Mouse (Mus musculus): Measurements from ENCODE around the gene Gm28038.

Gene Gm28038

DNA sequence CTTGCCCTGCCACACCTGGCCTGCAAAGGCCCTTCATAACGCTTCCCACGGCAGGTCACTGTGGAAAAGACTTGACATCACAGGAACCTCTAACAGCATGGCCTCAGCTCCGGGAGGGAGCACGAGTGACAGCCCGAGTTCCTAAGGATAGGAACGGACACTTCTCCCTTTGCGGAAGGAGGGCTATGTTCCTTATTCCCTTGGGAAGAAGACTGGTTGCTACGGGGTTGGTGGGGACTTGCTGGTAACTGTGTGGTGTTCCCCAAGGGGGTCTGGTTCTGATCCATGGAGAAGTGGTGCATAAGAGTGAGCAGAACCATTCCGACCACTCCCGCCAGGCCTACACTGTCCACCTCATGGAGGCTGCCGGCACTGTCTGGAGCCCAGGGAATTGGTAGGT, at the start of gene Gm28038:
TSS of gene Gm28038 (plus strand) at position 301 of the 400 bp plus-strand sequence.
- DNase-seq (ENCODE audit: low read depth, low spot score) = no peak

DNA sequence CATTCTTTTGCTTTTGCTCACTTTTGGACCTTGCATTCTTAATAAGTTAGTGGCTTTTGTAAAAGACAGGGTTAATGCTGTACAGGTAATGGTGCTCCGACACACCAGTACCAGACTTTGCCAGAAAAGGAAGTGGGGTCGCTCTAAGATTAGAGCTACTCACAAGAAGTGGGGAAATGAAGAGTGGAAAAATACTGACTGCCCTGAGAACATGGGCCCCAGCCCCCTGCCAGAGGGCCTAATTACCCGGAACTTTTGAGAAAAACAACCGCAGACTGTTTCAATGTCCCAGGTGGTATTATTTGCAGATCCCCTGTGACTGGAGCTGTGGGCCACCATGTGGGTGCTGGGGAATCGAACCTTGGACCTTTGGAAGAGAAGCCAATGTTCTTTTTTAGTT, 45.2 kb upstream of the Gm28038 start:
- peak; percentile 51 for DNase-seq (ENCODE audit: low read depth, low spot score)

DNA sequence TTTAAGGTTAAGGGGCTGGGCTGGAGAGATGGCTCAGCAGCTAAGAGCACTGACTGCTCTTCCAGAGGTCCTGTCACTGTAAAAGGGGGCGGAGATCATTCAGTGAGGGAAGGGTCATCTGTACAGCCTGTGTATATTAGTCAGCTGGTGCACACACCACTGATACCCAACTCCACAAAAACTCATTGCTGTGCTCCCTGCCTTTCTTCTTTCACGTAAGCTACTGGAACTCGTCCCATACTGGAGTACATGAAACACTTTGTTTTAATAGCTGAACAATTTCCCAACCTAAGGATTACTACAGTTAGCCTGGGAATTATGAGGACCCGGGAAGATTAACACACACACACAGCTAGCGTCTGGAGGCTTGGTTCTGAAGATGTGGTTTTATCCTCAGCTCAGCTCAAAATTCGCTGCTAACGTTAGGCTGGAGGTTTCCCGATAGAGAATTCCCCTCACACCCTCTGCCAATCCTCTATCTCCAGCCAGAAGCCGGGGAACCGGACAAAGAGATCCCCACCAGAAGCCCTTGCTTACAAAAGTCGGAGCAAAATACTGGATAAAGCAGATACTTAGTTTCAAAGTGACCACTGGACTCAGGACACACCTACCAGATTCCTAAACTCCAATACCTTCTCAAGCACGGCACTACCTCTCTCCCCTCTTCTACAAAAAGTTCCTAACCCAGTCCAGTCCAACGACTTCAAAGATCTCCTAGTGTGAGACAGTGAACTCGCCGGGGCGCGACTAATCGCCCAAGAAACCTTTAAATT, 44.2 kb upstream of the Gm28038 start:
- DNase-seq (ENCODE audit: low read depth, low spot score) = no peak

DNA sequence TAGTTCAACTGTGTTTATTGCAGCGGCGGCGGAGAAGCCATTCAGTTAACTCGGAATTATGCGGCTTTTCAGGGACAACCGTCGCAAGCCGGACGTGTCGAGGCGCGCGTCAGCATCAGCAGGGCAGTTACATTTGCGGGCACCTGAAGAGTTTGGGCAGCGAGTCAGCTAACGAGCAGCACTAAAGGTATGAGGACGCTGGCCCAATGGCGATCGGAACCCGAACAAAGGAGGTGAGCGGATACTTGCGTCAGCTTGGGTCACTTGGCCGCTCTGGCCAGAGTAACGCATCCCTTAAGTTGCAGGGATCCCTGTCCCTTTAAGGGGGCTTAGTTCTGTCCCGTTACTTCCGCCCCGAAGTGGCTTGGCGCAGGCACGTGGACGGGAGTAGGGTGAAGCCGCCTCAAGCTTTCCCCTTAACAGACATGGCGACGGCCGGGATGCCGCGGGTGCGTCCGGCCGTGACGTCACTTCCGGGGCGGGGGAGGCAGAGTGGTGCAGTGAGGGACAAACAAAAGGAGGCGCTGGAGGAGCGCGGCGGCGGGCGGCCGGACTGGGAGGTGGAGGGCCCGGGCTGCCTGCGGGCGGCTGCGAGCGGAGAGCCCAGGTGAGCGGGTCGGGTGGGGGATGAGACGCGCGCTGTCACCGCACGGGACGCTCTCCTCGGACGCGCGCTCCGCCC, 43.5 kb upstream of the Gm28038 start, which contains the start of gene Lrrc8a:
TSS of gene Lrrc8a (plus strand) at position 517 of the 682 bp plus-strand sequence.
- peak; percentile 99 for DNase-seq (ENCODE audit: low read depth, low spot score)

DNA sequence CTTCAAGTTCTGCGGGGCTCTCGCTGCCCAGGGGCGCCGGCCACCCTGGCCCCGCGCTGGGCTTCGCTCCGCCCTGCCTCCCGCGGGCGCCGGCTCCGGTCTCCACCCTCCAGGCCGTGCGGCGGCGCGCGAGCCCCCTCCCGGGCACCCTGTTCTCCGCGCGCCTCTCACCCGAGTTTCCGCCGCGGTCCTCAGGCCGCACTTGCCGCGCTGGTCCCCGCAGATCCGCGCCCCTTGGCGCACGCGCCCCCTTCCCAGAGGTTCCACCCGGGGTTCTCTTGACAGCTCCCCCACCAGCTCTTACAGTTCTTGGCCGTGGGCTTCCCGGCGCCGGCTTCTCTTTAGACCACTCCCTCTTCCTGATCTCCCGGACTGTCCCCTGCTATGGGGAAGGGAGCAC, 43.0 kb upstream of the Gm28038 start:
- DNase-seq (ENCODE audit: low read depth, low spot score) = no peak

DNA sequence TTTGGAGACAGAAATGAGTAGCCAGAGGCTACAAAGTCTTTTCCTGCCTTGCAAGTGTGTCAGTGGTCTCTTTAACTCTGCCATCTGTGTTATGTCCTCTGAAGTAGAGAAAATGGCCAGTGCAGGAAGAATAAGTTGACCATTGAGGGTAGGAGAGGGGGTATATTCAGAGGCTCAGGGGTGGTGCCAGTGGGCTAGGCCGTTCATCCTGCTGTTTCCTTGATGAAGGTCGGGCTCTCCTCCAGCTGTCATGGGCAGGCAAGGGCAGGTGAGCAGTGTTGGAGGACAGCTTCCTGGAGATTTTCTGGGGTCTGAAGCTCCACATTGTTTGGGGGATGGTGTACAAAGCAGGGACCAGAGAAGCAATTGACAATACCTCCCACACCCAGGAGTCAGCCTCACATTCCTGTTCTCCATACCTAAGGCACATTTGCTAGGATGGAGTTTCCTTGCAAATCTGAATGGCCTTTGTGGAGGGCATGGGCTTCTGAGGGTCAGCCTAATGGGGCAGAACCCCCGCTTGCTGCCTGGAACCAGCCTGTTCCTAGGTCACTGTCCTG, 41.9 kb upstream of the Gm28038 start:
- DNase-seq (ENCODE audit: low read depth, low spot score) = no peak

DNA sequence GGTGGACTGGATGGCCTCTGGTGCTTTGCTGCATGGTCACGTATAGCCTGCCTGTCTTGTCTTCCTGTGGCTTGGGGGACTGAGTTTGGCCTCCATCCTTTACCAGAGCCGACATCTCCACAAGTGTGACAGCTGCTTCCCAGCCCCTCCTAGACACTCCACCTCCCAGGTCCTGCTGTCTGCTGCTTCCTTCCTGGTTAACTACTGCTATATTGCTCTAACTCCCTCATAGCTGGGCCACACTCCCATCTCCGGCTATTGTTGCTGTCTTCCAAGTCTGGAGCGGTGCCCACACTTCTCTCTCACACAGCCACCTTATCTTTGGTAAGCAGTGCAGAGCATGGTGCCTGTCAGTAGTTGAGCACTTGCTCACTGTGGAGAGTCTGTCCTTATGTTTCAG, 41.1 kb upstream of the Gm28038 start:
- DNase-seq (ENCODE audit: low read depth, low spot score) = no peak

DNA sequence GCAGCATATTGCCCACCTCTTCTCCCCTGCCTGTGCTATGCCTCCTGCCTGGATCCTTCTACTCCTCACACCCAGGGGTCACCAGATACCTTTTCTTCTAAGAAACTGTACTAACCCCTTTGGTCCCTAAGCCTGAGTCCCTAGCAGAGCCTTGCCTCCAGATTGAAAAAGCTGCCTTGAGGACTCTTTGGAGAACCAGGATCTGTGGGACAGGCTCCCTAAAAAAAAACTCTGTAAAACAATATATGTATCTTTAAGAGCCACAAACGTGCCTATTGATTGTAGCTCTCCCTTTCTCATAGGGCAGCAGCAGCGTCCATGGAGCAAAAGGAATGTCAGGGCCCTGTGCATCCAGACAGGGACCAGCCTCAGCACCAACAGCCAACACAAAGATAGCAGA, 40.6 kb upstream of the Gm28038 start, which contains the start of gene Gm28035:
TSS of gene Gm28035 (plus strand) at position 301 of the 400 bp plus-strand sequence.
- no peak for DNase-seq (ENCODE audit: low read depth, low spot score)

DNA sequence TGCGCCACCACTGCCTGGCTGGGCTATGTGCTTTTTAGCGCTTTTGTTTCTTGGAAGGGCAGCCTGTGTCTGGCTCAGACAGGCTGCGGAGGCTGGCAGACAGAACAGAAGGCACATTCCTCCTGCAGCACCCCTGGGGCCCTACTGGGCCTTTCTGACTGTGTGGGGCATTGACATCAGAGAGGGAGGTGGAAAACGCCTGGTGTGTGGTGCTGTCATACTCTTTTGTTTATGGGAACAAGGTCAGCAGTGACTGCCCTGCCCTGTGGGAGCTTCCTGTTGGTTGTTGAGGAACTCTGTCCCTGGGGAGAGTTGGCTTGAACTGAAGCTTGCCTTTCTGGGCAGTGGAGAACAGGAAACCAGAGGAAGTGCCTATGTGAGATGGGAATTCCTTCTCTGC, 38.3 kb upstream of the Gm28038 start:
- DNase-seq (ENCODE audit: low read depth, low spot score) = no peak

DNA sequence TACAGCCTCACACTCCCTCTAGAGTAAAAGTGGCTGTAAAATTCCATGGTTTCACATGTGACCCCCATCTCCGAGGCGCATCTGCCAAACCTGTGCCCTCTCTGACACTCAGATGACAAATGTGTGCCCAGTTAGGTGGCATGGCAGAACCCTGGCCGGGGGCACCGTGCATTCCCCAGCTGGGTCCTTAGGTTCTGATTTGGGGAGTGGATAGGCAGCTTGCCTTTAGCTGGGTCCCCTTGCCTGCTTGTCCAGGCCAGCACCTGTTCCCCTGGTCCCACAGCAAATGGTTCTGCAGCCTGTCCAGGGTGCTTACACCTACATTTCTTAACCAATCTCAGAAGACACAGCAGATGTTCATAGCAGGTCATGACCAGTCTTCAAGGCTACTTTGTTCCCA, 37.5 kb upstream of the Gm28038 start:
- DNase-seq (ENCODE audit: low read depth, low spot score) = no peak

DNA sequence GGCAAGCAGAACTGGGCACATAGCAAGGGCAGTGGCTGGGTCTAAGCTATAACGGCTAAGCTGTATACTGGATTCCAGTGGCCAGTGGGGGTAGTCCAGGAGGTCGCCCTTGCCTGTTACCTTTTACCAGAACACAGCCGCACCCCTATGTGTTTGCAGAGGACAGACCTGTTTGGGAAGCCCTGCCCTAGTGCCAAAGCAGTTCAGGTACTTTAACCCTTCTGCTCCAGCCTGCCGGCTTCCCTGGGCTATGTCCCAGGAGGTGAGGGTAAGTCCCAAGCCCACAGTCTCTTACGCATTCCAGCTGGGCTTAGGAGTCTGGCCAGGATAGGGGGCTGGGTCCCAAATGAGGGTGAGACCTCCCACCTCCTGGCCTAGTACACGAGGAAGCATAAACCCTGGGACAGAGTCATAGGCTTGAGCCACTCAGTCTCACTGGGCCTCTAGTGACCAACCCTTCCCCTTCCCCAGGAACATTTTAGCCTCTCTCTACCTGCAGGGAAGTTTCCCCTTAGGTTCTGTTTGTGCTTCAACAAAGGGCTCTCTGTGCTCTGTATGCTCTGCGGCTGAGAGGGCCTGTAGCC, 36.2 kb upstream of the Gm28038 start:
- DNase-seq (ENCODE audit: low read depth, low spot score) = no peak

DNA sequence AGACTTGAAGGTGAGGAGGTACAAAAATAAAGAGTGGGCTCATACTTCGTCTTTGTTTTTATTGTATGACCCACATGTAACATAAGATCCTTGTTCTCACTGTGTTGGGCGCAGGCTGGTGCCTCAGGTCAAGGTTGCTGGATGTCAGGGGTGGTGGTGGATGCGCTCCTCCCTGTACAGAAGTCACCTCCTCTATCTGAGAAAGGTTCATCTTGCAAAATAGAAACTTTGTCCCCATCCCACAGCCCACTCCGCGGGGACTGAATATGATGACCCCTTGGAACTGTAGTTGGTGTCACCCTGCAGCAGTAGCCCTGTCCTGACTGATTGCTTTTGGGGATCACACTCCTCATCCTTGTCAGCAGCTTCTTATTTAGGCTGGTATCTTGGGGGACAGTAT, 33.8 kb upstream of the Gm28038 start:
- no peak for DNase-seq (ENCODE audit: low read depth, low spot score)

DNA sequence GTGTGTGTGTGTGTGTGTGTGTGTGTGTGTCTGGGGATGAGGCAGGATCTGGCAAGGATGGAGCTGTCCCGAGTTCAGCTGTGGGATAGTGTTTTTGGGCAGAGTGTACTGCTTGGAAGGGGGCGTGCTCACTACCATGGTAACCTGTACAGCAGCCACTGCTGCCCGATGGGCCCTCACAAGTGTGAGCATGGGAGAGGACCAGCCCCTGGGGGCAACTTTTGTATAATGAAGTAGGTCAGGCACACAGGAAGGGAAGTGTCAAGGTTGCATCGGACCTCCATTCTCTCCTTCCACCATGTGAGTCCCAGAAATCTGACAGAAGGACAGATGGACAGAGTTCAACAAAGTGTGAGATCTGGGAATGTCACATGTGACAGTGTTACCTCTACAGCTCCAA, 33.2 kb upstream of the Gm28038 start:
- no peak for DNase-seq (ENCODE audit: low read depth, low spot score)

DNA sequence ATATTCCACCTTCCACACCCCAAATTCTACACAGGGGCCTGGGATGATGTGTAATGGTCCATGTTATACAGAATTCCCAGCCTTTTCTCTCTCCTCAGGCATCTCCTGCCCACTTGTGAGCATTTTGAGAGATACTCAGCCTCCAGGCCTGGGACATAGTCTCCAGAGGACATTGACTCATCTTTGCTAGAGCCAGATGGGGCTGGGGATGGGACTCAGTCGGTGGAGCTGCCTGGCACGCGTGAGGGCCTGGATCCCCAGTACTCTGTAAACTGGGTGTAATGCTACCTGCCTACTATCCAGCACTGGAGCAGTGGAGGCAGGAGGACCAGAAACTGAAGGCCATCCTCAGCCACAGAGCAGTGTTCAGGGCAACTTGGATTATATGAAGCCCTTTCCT, 31.7 kb upstream of the Gm28038 start:
- DNase-seq (ENCODE audit: low read depth, low spot score) = no peak

DNA sequence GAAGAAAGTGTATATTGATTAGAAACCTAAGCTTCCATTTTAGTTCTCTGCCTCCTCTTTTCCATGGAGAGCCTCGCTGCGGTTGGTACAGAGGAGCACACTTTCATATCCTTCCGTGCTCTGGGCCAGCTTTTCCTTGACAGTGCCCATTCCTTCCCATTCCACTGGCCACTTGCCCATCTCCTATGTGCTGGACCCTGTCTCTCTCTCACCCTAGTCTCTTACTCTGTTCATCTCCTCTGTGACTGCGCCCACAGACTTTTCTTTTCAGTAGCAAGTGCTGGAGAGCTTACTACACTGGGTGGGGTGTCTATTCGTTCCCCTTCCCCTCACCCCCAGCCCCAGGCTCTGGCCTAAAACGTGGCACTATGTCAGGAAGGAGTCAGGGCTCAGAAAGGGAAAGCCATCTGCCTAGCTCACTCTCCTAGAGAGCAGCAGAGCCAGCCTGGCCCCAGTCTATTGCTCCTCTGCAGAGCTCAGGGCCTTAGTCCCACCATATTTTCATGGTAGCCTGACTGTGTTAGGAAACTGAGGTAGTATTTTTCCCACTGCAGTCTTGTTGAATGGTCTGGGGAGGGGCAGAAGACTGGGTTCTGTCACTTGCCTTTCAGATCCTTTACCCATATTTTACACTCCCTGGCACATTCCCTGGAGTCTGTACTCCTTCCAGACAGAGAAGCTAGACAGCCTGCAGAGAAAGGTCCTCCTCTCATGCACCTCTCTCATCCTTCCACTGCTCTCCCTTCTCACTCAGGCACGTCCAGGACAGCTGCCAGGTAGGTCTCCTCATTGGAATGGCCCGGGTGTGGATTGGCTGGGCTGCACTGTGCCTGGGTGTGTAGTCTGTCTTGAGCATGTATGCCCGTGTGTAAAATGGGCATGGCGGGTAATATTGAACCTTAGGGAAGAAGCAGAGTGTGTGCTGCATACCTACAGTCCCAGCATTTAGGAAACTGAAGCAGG, 30.4 kb upstream of the Gm28038 start:
- no peak for DNase-seq (ENCODE audit: low read depth, low spot score)

DNA sequence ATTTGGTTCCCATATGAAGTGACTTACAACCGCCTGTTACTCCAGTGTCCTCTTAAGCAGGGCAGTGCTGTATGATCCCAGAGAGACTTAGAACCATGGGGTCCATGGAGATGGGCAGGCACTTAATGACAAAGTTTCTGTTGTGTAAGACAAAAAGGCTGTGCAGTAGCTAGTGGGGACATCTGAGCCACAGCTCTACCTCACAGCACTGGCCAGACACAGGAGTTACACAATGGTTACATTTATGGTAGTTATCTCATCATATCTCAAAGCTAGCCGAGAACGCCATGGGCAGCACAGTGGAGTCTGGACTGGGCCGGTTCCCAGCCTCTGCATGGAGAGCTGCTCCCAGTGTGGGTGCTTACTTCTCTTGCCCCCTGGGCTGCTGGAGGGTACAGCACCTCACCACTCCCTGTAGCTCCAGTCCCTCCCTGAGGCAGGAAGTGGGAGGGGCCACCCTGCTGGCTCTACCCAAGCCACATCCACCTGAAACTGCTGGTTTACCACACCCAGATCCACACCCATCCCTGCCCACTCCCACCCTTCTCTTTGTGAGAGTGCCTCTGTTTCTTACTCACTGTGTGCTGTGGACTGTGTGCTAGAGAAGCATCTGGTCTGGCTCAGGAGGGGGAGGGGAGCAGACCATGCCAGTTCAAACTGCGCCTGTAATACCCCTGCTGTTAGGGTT, 29.3 kb upstream of the Gm28038 start:
- DNase-seq (ENCODE audit: low read depth, low spot score) = peak; percentile 87

DNA sequence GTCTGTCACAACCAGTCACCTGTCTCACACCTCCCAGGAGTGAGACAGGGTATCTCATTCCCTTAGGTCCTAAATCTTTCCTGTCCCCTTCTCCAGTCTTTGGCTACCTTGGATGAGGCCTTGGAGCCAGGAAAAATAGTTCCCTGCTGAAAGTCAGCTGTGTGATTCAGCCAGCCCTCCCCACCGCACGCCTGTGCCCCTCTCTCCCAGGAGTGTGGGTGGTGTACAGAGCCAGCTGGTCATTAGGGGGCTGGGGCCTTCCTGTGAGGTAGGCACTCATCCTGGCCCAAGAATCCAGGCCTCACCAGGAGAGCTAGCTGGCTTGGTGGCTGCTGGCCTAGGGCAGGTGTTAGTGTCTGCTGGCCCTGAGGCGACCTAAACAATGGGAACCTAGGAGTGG, 28.3 kb upstream of the Gm28038 start:
- DNase-seq (ENCODE audit: low read depth, low spot score) = no peak

DNA sequence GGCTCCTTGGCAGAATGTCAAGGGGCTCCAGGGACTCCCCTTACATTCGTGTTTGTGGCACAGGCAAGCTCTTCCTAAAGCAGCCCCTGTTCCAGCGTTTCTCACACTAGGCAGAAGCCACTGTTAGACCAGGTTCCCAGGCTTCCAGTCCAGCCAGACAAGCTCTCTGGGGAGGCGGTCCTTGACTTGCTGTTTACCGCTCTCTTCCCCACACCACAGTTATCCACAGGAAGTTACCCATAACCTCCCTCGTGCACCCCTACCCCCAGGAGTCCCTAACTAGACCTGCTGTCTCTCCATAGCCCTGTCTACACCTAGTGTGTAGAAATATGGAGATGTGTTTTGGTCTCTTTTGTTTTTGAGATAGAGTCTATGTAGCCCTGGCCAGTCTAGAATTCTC, 27.0 kb upstream of the Gm28038 start:
- DNase-seq (ENCODE audit: low read depth, low spot score) = peak; percentile 53

DNA sequence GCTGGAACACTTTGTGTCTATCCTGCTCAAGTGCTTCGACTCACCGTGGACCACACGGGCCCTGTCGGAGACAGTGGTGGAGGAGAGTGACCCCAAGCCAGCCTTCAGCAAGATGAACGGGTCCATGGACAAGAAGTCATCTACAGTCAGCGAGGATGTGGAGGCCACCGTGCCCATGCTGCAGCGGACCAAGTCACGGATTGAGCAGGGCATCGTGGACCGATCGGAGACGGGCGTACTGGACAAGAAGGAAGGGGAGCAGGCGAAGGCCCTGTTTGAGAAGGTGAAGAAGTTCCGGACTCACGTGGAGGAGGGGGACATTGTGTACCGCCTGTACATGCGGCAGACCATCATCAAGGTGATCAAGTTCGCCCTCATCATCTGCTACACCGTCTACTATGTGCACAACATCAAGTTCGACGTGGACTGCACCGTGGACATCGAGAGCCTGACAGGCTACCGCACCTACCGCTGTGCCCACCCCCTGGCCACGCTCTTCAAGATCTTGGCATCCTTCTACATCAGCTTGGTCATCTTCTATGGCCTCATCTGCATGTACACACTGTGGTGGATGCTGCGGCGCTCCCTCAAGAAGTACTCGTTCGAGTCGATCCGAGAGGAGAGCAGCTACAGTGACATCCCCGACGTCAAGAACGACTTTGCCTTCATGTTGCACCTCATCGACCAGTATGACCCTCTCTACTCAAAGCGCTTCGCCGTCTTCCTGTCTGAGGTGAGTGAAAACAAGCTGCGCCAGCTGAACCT, 25.0 kb upstream of the Gm28038 start:
- no peak for DNase-seq (ENCODE audit: low read depth, low spot score)
